Mouse (Mus musculus) cerebellum, postnatal 36 days (tissue): ENCODE measurements at regions not wholly inside any gene's neighbourhood (a gene's known extent, or its start where the extent isn't known, plus 50 kb on each side); places are given as distances from the start of the nearest gene placed in this dataset.

Experiments used
- DNase-seq, 2 experiments: peaks; one replicate each; pipeline ENCODE4 v3.0.0; 2021 to 2022; ENCODE audit warnings: mixed read lengths in 2 of 2

DNA sequence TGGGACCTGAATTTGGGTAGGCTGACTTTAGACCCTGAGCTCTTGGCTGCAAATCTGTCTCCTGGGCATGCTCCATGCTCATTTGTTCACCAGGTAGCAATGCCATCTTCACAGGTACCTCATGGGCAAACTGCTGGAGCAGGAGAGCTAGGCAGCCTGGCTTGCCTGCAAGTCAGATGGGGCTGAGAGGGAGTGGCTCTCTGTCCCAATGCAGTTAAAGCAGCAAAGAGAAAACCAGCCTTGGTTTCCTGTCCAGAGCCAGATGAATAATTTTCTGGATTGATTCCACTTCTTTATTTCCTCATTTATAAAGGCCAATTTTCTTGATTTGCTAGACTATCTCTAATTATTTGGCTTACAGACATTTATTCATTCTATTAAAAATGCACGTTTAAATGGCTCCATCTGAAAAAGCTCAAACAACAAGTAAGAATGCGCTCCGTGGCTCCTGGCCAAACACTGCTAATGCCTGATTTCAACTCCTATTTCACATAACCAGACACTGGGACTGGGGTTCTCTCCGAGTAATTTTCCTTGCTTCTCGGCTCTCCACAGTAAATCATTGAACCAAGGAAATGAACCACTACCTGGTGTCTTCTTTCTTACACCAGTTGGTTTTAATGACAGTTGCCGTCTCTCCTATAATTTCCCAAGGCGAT, 60.5 kb downstream of the Rsl24d1 start:
- no peak for DNase-seq

DNA sequence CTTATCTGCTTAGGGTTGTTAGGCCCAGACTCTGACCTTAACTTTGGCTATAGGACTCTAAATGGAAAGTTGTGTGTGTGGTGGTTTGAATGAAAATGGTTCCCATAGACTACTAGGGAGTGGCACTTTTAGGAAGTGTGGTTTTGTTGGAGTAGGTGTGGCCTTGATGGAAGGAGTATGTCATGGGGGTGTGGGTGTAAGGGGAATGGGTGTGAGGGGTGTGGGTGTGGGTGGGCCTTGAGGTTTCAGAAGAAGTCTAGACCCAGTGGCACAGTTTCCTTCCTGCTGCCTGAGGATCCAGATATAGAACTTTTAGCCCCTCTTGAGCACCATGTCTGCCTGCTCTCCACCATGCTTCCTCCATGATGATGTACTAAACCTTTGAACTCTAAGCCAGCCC, 63.4 kb downstream of the Rsl24d1 start:
- no peak for DNase-seq

DNA sequence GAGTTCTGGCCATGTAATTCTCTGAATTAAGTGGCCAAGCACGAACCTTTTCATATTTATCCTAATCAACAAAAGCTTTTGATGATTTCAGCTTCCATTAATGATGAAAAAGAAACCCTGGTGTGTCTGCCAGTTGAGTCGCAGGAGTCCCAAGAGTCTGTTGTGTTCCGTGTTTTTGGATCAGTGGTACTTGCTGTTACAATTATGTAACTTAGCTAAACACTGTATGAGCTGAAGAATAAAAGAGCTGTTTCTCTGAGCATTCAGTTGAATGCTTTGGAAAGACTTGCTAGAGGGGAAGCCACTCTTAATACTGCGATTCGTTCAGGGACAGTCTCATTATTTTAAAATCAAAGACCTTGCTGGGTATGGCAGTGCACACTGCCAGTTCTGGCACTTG, 70.1 kb downstream of the Rsl24d1 start:
- DNase-seq: no peak

DNA sequence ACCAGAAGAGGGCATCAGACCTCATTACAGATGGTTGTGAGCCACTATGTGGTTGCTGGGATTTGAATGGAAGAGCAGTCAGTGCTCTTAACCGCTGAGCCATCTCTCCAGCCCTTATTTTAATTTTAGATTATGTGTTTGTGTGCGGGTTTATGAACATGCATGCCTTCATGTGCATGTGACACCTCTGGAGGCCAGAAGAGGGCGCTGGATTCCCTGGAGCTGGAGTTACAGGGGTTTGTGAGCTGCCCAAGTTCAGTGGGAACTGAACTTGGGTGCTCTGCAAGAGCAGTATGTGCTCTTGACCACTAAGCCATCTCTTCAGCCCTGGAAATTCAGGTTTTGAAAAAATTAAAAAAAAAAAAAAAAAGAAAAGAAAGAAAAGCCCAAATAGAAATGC, 71.7 kb downstream of the Rsl24d1 start:
- peak in 1 of 2 experiments; percentile 20 for DNase-seq

DNA sequence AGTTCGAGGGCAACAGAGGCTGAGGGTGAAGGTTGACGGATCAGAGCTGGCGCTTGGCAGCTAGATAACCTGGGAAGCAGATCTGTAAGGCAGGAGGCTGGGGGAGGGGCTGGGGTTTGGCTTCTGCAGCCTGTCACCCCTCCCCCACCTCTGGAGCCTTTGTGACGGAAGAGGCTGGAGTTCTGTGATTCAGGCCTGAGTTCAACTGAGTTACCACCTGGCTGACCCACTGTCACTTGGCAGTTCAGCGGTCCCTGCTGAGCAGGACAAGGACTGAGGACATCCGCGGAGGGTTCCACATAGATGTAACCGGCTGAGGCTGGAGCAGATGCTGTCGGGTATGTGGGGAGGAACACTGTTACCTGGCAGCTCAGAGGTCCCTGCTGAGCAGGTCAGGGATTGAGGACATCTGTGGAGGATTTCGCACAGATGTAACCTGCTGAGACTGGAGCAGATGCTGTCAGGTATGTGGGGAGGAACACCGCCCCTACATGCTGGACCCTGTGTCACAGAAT, 79.1 kb downstream of the Rsl24d1 start:
- peak; percentile 83 to 85 for DNase-seq

DNA sequence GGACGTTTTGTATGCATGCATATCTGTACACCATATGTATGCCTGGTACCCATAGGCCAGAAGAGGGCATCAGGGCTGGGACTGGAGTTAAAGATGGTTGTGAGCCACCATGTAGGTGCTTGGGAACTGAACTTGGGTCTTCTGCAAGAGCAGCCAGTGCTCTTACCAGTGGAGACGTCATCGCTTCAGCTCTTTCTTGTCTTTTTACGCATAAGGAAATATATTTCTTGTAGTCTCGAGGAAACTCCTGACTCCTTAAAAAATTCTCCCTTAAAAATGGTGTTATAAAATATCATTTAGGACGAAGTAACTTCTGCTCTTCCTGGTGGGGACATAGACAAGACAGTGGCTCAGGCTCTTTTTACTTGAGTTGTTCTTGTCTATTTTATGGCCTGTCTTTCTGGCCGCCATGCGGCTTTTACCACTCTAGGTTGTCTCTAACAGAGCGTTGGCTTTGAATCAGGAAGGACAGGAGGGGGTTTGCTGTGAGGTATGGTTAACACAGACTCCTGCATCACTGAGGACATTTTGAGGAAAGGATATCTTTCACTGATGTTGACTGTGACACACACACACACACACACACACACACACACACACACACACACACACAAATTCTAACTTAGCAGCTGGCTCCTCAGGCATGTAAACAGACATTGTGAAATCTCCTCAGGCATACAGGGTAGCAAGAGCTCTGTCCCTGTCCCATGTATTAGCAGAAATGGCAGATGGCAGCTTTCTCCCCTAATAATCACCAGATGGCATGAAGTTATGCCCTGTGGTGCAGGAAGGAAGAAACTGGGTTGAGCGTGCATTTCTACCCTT, 85.2 kb downstream of the Rsl24d1 start:
- DNase-seq: peak; percentile 74 to 88

DNA sequence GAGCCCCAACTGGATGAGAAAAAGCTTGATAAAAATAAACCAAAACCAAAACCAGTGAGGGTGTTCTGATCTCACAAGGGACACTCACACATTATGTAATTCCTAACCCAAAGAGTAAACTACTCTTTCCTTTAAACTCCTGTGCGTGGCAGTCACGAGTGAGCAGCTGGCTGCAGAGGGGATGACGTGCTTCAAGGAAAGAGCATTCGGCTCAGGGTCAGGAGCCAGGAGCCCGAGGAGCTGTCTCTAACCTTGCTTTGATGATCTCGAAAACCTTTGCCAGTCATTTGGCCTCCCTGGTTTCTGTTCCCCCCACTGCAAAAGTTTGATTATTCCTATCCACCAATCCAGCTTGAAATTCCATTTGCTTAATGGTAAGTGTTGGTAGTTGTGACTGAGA, 109.9 kb downstream of the Rsl24d1 start:
- no peak for DNase-seq

DNA sequence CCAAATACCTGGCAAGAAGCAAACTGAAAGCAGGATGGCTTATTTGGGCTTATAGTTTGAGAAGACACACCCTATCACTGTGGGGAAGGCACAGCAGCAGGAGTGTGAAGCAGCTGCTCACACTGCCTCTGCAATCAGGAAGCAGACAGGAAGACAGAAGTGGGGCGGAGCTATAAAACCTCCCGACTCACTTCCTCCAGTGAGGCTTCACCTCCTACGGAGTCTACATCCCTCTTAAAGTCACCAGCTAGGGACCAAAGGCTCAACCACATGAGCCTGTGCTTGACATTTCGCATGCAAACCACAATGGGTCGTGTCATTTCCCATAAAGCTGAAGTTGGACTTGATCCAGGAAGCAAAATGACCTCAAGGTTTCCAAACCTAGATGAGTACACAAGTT, 127.0 kb downstream of the Rsl24d1 start:
- DNase-seq: no peak

DNA sequence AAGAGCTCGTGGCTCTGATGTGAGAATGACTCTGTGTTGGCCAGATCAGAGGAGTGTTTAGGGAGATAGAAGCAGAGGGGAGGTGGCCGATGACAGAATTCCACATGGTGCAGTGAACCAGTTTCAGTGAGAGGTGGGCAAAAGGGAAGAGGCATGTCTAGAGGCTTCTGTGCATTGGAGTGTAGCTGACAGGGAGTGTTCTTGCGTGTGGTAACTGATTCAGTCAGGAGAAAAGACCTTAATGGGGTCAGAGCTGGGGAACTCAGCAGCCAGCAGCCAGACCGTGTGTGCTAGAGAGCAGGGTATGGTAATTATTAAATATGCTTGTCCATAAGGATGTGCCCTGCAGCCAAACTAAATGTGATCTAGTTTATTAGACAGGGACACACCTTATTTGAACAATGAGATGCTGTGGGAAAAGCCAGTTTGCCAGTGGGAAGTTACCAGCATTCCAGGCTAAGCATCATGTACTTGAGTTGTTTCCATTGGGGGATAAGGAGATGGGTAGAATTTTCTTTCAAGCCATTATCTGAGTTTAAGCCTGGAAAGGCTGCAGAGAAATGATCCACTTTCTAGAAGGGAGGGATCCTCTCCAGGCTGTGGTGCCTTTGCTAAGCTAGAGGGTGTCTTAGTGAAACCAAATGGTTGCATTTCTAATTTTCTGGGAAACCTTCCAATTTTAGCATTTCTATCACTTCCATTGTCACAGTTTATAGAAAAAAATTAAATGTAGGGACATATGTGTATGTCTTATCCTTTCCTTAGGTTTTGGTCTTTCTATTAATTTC, 129.5 kb downstream of the Rsl24d1 start:
- no peak for DNase-seq

DNA sequence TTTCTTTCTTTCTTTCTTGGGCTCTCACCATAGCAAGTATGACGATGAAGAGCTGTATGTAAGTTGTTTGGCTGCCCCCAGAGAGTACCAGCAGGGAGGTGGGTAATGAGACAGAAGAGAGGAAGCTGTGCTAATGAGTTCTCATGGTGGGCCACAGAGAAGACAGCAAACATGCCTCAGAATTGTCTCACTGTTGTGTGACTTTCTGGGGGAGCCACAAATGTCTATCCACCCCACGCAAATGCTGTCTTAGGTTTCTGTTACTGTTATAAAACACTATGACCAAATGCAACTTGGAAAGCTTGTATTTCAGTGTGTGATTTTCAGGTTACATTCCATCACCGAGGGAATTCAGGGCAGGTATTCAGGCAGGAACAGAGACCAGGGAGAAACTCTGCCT, 131.0 kb downstream of the Rsl24d1 start:
- DNase-seq: no peak

DNA sequence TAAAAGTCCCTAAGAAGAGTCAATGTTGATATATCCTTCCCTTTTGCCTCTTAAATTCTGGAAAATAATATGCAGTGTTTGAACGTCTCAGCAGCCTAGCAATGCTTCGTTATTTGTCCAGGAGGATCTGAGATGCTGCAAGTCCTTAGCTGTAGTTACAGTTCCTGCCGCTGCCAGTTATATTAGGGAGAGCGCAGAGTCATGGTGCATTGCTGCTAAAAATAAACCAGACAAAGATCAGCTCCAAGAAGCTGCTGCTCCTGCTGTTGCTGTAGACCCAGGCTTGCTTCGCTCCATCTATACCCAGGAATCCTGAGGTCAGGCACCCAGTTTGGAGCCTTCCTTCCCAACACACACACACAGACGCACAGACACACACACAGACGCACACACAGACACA, 132.3 kb downstream of the Rsl24d1 start:
- peak; percentile 11 to 33 for DNase-seq

DNA sequence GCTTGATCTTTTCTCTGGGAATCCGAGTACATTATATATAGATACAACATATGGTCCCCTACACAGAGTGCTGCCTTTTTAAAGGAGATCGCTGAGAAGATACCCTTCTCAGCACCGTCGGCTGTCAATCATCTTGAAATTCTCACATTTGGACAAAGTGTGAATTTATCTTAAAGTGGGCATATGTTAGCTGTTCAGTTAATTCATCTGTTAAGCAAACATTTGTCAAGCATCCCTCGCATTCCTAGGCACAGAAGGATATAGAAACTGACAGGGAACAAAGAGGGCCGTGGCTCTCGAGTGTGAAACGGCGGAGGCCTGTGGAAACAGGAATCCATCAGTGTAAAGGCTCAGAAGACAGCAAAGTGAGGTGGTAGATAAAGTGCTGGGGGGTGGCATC, 144.9 kb downstream of the Rsl24d1 start:
- peak in 1 of 2 experiments; percentile 11 for DNase-seq

DNA sequence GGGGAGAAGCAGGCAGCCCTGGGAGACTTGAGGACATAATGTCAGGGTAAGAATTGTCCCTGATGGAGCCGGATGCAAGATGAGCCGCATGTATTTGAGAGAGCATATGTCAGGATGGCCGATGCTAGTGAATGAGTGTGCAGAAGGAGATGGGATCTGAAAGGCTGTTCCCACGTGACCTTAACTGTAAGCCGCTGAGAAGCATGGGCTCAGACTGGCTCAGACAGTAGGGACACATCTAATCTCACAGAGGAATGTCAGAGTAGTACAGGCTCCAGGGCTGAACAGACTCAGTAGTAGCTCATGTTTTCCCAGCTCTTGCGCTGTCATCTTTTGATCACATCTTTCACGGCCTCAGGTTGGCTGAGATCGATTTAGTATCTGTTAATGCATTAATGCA, 145.4 kb downstream of the Rsl24d1 start:
- no peak for DNase-seq

DNA sequence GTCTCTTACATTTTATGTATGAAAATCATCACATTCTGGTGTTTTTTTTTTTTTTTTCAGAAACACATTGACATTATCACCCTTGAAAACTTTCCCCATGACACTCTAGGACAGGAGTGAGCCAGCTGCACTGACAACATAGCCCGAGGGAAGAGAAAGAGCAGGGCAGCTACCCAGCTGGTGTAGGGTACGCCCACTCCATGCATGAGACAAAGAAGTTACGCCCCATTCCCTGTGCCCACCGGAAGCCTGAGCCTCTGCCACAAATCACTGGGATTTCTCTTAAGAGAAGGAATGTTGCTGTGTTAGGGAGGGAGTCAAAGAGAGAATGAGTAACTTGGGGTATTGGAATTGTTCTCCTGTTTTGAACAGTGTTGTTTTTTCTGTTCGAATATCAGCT, 149.5 kb downstream of the Rsl24d1 start:
- DNase-seq: no peak

DNA sequence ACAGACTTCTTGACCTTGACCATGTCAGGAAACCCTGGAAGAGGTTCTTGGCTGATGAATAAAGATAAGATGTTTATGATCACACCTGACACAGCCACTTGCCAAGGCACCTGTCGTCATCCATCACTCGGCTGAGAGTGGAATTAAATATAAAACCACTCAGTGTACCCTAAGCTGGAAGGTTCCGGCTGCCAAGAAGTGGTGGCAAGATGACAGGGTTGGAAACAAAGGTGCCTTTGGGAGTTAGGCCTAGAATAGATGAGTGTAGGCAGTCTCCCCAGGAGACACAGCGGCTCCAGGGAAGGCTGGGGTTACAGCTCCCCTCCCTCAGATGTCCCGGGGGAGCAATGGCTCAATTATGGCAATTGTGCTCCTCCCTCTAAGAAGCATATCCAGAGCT, 157.0 kb downstream of the Rsl24d1 start:
- DNase-seq: no peak

DNA sequence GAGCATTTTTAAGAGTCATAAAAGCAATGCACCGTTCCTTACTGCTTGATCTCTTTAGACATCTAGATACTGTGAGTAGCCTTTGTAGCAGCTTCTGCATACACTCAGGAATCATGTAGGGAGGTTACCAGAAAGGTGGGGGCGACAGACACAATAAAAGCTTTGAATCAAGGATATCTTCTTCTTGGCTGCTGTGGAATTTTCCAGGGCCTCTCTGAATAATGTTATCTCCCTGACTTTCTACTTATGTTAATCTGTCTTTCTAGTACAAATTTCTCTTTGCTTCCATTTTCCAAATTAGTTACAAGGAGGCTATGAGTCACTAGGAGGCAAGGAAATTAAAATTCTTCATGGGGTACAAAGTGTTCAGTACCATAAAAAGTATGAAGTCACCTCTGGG, 159.4 kb downstream of the Rsl24d1 start:
- no peak for DNase-seq

DNA sequence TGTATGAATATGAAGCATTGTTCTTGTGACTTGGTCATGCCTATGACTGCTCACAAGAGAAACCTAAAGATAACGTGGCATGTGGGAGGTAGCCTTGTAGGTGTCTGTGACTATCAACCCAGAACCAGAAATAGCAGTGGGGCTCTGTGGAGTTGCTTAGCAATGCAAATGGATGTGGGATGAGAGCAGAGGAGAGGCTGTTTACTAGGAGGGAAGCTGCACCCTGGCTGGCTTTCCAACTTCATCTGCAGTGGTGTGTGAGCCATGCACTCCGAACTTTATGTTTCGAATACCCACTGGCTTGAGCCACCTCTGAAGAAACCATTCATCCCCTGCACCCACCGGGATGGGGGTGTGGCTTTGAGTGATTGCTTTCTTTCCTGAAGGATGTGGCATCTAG, 160.5 kb downstream of the Rsl24d1 start:
- no peak for DNase-seq

DNA sequence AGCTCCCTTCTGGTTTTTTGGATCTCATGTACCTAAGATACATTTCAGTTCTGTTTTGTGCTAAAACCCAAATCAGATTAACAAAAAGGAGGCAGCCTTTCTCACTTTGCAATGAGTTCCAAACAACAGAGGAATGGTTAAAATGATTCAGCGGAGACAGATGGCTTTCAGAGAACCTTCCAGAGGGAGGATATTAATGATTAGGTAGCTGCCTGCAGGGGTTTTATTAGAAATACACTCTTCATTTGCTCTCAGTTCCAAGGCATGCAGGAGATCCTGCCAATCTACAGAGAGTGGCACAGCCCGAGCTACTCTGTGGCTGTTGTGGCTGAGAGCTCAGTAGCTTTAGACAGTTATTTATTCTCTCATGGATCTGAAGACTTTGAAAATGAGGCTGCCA, 162.4 kb downstream of the Rsl24d1 start:
- DNase-seq: no peak

DNA sequence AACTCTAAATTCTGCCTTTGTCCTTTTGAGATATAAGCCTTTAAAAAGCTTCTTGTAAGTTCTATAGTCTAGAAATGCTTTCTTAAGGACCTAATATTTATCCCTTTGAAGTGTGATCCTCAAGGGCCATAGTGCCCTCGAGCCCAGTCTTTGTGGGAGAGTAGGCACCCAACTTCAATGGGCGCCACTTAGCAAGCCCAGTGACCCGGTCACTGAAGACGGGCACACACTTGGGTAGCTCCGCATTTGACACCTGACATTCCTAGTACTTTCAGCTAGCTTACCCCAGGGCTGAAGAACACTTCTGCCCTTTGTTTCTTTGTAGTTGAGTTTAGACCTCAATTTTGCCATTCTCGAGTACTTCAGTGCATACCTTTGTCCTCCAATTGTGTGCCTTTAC, 182.1 kb downstream of the Rsl24d1 start:
- no peak for DNase-seq

DNA sequence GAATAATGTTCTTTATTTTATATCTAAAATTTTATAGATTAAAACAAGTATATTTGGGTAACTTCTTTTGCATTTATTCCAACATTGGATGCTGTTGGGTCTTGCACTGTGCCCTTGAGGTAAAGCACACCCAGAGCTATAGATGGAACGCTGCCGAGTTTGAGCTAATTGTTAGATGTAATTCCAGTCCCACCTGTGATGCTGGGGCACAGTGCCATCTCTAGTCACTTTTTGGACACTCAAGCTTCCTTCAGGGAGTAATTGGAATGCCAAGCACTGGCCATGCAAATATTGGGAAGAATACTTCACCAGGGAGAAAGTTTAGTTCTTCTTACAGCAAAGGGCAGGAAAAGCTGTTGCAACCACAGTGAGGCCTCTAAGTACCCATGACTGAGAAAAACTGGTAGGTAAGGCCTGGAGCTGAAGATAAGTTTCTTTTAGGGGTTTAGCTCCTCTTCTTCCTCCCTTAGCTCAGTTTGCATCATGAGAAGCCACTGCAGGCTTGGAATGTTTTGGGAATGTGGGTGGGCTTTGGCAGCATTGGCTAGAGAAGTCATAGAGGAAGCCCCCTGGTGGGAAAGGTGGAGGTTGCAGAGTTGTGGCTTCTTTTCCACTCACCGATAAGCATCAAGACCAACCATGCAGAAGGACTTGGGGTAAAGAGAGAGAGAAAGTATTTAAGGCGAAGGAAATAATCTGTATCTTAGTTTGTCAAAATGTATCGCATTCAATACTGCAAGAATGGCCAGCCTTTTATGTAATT, 189.1 kb downstream of the Rsl24d1 start:
- peak; percentile 68 to 72 for DNase-seq

DNA sequence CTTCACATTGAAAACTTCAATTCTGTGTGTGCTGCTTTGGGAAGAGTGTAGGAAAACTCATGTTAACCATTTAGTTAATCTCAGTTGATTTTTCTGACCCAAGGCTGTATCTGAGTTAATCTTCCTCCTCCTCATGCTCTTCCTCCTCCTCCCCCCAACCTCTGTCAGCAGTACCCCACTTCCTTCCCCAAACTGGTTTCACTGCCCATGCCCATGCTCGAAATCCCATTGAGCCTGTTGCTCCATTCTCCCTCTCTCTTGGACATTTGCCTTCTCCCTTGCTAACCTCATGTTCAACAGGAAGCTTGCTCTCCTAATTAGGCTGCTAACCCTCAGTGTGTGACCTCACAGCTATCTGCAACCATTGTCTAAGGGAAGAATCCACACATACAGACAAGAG, 203.8 kb downstream of the Rsl24d1 start:
- DNase-seq: no peak

DNA sequence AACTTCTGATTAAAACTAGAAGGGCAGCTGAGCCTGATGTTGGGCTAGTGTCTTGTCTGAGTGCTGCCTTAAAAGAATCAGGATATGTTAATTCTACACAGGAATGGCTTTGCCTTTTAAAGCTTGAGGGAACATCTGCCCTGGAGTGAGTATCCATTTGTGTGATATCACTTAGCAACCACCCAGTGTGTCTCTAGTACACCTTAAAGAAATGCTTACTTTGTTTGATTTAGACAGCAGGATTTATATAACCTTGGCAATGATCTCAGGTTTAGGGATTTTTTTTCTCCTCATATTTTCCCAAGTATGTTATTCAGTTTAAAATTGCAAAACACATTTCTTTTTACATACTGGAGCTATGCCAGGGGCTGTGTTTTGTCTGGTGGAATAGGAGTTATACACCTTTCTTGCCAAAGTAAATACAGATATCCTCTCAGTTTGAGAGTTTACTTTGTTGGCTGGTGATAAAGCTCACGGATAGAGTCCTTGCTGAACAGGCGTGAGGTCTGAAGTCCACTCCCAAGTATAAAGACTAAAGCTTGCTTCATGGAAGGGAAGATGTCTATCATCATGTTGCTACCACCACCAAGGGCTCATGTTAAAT, 206.6 kb downstream of the Rsl24d1 start:
- no peak for DNase-seq
